Mouse (Mus musculus) hematopoietic multipotent progenitor cell, adult 10-12 weeks (in vitro differentiated cells): ENCODE data around the gene Cd209c. TPM values are rescaled to one million over a fixed set of nuclear protein-coding genes. Genes with fewer than 3 reads are reported as not detected.

ENCODE experiments used
- polyA plus RNA-seq: library from polyadenylated mRNA; stranded (reverse); fragments of >175 nt; gene quantifications from 2 replicates; pipeline ENCODE4 v1.2.3, GENCODE M21; 2012; ENCODE audit warnings: low replicate concordance

Gene Cd209c
- polyA plus RNA-seq = 0.16 and 0.85 TPM in 2 replicates

GRCm38 (mm10) chr8:3954646-3955045 is at the start of gene Cd209c:
TSS of gene Cd209c (minus strand) at chr8:3954746.

GRCm38 (mm10) chr8:3926744-3927143 is 27.8 kb downstream of the Cd209c start, which contains the start of gene Cd209b:
TSS of gene Cd209b (minus strand) at chr8:3926844.

Other genes with a start within 250 kb of the Cd209c start
- 0.20 and 0.39 TPM in 2 replicates for gene Clec4g, start 234.1 kb downstream of the Cd209c start, polyA plus RNA-seq
- 6.7 and 12.2 TPM in 2 replicates for gene Cd209a, start 205.8 kb downstream of the Cd209c start, polyA plus RNA-seq
- gene Cd209e, start 100.4 kb downstream of the Cd209c start, polyA plus RNA-seq = 0.14 and 0.17 TPM in 2 replicates
- gene Cd209d, start 76.2 kb downstream of the Cd209c start, polyA plus RNA-seq = 0.44 and 0.67 TPM in 2 replicates
- gene Cd209b, start 27.9 kb downstream of the Cd209c start, polyA plus RNA-seq = 0.21 and 0.27 TPM in 2 replicates
- gene Cd209f, start 151.1 kb upstream of the Cd209c start, polyA plus RNA-seq = not detected in 2 replicates
- gene Cd209g, start 179.4 kb upstream of the Cd209c start, polyA plus RNA-seq = not detected in 2 replicates
- gene Evi5l, start 211.8 kb upstream of the Cd209c start, polyA plus RNA-seq = 12.3 and 16.8 TPM in 2 replicates